Mouse (Mus musculus): ENCODE measurements around the gene Poll.
"Not testable (repeated sequence)": the region's sequence is repeated elsewhere in the genome, so short reads cannot be mapped to it uniquely, and the experiment has no call there.

Gene Poll

DNA sequence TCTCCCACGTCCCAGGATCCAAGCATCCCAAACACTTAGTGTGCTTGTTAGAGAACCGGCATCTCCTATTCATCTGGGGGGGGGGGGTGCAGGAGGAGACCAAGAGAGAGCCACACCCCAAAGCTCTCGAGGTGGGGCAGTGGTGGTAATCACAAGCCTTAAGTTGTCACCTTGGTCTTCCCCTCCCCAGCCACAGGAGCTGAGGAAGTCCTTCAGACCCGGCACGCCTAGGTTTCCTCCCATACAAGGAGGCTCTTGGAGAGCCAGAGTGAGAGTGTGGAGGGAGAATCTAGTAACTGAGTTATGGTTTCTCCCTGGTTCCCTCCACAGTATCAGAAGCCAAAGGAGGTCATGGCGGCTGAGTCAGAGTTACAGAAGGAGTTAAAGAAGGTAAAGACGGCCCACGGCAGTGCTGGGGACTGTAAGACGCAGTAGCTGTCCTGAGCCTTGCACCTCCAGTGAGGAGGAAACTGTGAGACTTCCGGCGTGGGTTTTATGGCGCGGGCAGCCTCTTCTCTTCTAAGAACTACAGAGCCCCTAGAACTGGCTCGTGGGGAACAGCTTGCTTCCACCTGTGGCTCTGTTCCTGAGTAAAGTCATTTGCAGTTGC, 16.9 kb upstream of the Poll start:
- no peak for DNase-seq (ENCODE audit: low spot score)

DNA sequence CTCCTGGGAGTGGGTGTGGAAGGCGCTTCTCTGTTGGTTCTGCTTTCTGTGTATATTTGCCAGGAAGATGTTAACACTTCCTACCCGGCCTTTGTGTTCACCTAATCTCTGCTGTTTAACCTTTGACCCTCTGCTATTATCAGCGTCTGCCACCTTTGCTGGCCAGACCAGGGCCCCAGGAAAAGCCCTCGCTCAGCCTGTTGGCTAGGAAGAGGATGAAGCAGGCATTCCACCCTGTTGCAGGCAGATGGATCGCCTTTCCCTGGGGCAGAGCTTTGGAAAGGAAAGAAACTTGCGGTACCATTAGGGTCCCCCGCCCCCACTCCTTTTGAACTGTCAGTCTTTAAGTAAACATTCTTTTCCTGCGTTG, 15.3 kb upstream of the Poll start:
- peak; percentile 71 for DNase-seq (ENCODE audit: low spot score)

DNA sequence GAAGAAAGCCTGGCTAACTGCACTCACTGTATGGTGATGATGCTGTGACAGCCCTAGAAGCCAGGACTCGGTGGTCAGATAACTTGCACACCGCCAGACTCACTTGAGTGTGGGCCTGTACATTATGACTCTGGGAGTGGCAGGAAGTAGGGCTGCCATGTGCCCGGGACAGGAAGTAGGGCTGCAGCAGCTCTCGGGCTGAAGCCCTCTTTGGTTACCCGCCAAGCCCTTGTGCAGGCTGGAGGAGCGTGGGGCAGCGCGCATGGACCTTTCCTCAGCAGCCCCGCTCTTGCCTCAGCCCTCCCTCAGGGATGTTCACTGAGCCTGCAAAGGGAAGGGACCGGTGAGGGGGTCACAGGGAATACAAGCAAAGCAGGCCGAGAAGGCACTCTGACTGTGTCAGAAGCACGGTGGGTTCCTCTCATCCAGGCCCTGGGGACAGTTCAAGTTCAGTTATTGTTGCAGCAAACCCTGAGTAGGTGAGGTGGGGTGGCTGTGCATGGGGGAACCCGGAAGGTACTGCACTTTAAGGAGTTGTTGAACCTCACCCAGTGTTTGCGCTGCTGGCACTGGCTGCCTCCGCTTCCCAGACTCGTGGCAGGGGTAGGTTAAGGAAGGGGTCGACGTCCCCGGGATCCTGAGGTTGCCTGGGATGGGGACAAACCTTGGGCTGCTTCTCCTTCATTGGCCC, 14.8 kb upstream of the Poll start:
- no peak for DNase-seq (ENCODE audit: low spot score)

DNA sequence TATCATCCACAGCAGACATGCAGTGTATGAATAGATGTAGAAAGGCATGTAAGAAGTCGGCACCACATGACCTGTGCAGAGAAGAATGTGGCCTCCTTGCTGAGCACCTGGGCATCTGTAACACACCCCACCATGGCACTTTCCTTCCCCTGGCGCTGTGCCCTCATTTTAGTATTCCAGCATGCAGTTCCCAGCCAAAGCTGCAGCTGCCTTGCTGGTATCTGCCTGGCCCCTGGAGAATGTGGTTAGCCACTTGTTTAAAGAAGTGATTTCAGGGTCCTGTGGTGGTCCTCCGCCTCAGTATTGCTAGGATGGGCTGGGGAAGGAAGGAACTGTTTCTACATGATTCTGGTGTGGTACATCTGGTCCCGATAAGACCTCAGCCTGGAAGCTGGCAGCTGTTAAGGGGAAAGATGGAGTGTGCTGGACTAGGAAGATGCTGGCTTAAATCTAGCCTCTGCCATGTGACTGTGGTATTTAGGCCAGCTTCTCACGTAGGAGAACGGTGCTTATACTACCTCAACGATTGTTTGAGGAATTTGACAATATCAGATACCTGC, 14.1 kb upstream of the Poll start:
- DNase-seq (ENCODE audit: low spot score), result no peak

DNA sequence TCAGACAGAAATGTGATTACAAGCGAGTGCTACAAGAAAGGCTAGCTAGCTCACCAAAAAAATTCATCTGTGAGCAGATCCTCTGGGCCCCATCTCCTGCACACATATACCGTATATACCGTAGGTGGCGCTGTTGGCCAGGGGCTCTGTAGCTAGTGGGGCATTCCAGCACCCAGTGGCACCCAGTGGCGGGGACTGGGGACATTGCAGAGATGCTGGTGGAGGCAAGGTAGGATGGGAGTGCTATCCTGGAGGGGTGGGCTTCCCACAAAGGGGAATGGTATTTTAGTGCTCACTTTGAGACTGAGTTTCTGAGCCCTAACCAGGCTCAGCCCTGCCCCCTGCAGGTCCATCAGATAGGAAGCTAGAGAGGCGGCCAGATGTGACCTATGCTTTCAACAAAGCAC, 13.5 kb upstream of the Poll start:
- DNase-seq (ENCODE audit: low spot score), result peak; percentile 81

DNA sequence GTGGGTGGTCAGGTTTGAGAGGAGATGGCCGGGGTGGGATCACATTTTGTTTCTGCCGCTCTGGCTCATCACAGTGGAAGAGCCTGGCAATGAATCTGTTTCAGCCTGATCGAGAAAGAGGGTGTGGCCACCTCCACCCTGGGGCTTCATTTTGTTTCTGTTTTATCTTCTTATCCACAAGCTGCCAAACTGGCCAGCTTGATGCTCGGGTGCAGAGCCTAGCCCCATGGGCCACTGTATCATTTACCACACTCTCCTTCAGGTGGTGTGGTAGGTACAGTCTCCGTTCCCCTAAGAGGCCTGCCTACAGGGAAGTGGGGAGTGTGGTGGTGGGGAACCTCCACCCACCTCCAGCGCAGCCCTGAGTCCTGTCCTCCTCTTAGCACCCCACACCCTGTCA, 12.7 kb upstream of the Poll start:
- no peak for DNase-seq (ENCODE audit: low spot score)

DNA sequence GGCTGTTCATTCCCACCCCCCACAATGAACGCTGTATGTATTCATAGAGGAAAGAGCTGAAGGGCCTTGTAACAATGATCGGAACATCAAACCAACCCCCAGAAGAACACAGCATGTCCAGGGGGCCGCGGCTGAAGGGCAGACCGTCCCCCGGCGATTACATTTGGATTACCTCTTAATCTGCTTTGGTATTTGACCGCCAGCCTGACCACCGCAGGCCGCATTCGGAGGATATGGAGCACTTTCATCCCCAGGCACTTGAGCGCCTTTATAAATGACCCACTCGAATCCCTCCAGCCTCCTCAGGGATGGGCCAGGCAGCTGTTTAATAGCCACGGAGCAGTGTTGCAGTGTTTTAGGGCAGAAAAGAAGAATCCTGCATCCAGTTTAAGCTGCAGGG, 7.0 kb upstream of the Poll start:
- peak; percentile 53 for DNase-seq (ENCODE audit: low spot score)

DNA sequence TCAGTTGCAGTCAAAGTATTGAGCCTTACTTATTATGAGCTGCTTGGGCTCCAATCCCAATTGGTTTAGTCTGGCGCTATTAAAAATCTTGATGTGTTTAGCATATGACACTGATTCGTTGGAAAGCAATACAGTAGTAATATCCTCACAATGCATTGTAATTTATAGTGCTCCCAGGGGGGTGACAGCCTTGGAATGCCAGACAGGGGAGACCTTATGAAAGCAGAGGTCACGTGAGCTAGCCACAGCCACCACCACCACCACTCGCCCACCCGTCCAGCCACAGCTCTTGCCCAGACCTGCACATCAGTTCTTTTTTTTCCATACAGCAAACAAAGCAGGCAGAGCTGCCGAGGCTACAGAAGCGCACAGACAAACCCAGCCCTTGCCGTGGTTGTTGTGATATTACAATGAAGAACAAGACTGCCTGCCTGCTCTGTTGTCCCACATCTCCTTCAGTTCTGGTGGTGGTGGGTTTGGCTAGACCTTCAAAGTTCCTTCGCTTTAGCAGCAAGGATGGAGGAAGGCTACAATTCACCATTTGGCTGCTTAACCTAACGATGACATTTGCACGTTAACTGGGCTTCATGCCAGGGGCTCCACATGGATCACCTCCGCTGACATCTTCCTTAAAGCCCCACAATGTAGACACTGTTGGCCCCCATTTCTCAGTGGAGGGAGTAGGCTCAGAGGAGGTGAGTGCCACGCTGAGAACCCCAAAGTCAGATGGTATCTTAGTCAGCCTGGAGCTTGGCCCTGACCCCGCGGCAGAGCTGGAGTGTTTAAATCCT, 5.8 kb upstream of the Poll start:
- no peak for DNase-seq (ENCODE audit: low spot score)

DNA sequence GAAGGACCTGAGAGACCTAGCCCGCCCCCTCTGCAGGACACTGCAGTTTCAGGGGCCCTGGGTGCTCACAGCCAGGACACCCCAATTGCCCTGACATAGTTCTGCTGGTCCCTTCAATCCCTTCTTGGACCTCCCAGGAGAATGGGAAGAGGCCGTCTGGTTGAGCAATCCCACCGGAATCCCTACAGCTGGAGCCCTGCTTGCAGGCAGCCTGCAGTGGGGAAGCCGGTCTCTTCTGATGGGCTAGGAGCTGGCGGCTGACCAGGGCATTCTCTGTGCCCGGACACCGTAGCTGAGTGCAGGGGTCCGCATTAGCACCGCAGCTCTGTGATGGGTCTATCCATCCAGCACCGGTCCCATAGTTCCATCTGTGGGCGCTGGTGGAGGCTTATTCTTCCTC, 6.2 kb downstream of the Poll start:
- DNase-seq (ENCODE audit: low spot score), result no peak

DNA sequence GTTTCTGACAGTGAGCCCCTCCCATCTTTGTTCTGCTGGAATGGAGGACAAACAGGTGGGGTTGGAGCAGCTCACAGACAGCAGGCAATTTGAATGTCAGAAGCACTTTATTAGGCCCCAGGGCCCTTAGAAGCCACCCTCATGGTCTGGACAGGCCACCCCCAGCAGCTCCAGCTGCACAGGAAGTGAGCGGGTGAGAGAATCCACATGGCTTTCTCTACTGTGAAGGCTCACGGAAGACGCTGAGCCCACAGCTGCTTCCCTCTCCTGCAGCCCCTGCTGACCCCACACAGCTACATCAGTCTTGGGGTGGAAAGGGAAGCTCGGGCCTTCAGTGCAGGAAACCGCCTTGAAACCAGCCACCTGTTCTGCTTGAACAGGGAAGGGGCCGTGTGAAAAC, 8.1 kb downstream of the Poll start:
- no peak for DNase-seq (ENCODE audit: low spot score)

DNA sequence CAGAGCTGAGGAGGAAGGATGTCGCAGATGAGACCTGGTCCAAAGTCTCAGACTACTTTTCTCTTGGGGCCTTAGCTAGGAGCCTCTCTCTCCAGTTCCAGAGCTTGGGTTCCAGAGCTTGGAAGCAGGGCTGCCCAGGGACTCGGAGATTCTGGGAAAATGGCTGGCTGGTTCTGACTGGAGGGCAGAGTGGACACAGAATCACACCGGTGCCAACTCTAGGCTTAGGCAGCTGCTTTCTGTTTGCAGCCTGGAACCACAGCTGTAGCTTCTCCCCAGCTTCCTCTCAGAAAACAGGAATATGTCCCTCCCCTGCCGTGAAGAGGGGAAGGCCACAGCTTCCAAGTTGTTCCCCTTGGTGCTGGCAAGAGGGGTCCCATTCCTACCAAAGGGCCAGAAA, 10.4 kb downstream of the Poll start:
- no peak for DNase-seq (ENCODE audit: low spot score)

DNA sequence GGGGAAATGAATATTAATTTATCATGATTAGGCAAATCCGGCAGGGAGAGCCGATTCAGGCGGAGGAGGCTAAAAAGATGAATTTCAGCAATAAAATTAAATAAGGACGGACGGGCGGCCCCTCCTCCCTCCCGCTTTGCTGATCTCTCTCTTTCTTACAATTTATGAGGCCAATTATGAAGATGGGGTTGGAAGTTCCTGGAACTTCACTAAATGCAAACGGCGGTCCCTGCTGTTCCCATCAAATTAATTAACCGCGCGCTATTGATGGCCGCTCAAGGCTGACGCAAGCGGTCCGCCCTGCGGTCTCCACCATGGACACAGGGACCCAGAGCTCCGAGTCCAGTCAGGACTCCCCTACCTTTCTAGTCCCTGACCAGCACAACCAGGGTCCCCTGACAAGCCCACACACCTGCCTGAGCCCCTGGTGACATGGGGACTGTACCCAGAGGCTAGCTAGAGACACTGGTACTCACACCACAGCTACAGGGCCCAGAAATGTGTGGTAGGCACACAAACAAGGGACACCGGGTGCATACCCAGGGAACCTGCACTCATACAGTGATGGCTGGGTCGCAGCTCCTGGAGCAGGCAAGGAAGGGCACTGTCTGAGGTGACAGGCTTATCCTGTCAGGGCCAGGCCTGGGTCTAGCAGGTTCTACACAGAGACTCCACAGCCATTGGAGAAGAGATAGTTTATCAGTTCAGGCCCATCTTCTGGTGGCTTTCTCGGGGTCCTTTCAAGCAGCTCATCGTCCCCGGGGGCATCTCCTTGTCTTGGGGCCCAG, 11.0 kb downstream of the Poll start:
- DNase-seq (ENCODE audit: low spot score), result no peak

DNA sequence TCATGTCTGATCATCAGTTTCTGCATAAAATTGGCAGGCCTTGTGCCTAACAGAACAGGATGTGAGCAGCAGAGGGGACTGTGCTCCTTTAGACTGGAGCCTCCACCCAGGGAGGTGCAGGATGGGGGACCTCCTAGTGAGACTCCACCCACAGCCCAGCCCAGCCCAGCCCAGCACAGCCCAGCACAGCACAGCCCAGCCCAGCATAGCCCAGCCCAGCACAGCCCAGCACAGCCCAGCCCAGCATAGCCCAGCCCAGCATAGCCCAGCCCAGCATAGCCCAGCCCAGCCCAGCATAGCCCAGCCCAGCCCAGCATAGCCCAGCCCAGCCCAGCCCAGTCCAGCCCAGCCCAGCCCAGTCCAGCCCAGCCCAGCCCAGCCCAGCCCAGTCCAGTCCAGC, 12.1 kb downstream of the Poll start:
- DNase-seq (ENCODE audit: low spot score), result not testable (repeated sequence)

DNA sequence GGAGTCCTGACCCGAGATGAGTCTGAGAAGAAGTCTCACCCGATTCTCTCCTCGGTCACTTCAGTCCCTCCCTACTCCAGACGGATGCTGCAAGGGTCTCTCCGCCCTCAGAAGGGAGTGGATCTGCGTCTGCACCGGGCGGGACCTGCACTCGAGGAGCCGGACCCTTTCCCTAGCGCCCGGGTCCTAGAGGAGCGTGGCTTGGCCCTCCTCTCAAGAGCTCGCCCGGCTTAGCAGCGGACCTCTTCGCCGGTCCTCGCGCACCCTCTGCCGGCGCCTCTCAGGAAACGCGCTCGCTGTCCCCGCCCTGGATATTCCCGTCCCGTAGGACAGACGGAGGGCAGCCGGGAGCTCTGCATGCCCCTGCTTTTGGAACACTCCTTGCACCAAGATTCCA, 15.4 kb downstream of the Poll start:
- DNase-seq (ENCODE audit: low spot score), result peak; percentile 91

DNA sequence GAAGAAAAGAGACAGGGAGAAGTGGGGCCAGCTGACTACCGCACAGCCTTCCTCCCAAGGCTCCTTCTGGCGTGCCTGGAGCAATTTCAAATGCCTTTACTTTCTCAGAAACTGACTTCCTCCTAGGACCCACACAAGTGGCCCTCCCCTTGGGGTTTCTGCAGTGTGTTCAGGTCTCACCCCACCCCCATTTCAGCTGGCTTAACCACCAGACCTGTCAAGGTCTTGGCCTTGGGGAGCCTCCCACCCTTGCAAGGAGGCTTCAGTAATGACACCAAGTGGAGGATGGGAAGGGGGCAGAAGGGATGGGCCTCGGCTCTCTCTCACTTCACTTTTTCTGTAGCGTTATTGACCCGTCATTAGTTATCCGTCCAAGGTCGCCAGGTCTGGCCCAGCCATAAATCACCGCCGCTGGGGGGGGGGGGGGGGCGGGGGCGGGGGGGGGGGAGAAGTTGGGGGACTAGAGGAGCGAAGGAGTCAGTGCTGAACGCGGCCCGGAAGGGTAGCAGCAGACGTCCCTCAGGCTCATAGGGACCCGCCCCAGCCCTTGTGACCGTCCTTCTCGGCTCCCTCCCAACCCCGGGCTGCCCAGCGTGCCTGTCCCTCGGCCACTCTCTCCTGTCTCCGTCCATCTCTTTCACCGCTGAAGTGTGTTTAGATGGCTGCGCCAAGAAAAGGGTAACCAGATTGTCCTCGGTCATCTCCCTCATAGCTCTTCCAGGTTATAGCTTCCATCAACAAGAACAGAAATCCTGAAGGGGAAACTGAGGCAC, 16.0 kb downstream of the Poll start:
- peak; percentile 52 for DNase-seq (ENCODE audit: low spot score)

DNA sequence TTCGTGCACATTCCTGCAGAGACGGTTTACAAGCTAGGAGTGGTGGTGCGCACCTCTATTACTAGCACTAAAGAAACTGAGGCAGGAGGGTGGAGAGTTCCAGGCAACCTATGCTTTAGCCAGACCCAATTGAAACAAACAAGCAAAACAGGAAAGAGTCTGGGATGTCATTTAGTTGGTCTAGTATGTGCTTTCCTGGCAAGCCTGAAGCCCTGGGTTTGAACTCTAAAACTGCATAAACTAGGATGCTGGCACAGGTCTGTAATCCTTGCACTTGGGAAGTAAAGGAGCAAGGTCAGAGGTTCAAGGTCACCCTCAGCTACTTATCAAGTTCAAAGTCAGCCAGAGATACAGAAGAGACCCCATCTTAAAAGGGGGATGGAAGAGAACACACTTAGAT, 18.3 kb downstream of the Poll start:
- DNase-seq (ENCODE audit: low spot score), result no peak

DNA sequence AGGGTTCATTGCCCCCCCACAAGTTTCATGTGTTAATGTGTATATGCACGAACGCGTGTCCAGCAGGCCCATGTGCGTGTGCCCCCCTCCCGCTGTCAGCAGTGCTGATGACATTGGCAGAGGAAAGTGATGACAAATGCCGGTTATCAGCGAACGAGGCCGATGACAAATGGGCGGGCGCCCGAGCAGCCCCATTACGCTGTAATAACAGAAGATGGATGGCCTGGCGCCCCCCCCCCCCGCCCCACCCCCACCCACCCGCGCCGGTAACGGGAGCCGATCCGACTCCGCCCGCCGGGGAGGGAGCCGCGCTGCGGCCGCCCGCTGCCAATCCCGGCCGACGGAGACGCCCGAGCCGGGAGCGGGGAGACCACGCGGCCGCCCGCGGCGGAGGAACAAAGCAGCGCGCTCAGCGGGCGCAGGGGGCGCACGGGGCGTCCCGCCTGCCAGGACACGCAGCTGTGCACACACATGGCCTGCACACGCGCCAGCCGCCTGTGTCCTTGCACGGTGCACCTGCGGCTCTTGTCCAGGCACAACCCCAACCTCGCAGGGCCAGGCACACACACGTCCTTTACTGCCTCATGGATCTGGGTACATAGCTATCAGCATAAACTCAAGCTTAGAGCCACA, 18.8 kb downstream of the Poll start:
- peak; percentile 74 for DNase-seq (ENCODE audit: low spot score)

DNA sequence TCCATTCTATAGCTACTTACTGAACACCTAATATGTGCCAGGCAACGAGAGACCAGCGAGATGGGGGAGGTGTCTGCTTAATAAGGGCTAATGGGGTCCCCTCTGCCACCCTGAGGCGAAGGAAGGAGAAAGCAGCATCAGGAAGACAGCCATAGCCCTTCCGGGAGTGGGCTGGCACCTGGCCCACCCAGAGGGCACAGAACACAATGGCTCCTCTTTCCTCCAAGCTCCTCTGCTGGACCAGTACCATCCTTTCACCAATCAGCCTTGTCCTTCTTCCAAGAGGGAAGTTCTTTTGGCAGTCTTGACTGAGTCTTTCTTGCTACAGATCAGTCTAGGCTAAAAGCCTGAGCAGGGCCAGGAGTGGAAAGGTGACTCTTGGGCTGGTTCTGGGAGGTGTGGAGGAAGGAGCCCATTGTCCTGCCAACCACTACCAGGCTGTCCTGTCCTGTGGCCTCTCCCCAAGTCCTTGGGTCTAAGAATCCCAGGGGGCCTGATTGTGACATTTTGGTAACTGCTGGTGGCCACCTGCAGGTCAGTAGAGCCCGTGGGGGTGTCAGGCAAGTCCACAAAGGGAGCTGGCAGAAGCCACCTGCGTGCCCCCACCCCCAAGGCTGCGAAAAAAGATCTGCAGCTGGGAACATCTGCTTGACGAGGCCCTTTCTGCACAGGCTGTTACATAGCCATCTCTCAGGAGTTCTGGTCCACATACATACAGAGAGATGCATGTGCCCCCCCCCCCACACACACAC, 19.5 kb downstream of the Poll start:
- DNase-seq (ENCODE audit: low spot score), result no peak

DNA sequence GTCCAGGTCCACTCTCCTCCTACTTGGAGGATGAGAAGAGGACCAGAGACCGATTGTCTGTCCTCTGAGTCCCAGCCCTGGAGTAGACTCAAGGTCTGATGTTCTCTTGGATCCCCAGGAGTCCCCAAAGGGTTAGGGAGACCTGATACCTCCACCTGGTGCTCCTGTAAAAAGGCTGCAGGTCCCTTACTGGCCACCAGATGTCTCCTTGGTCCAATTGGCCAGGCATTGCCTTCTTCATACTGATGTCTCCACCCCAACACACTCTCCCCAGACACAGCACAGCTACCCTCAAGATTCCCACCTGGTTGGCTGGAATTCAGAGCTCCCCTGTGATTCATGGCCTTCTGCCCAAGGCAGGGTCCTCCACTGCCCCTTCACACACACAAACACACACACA, 22.8 kb downstream of the Poll start:
- DNase-seq (ENCODE audit: low spot score), result peak; percentile 59

DNA sequence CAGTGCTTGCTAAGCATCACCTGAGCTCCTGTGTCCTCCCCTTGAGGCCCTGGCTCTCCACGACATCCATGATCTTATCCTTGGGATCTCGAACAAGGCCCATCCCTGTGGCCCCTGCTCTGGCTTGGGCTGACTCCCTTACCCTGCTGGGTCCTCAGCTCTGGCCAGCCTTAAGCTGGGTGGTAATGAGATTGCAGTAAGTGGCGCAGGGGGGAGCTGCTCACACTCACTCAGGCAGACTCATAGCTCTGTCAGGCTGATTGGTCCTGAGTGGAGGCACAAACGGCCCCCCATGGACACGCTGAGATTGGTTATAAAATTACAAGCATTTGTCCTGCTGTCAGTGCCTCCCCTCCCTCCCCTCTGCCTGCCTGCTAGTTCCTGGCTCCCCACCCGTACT, 24.4 kb downstream of the Poll start:
- no peak for DNase-seq (ENCODE audit: low spot score)
